Mouse (Mus musculus) embryo, embryonic 11.5 days (tissue): ENCODE results near the gene Hoxc10.

Experiments
- DNase-seq: peaks from one replicate; pipeline ENCODE4 v3.0.0-alpha.2; 2012; ENCODE audit warnings: low read depth, low spot score

The Hoxc10 gene

DNA sequence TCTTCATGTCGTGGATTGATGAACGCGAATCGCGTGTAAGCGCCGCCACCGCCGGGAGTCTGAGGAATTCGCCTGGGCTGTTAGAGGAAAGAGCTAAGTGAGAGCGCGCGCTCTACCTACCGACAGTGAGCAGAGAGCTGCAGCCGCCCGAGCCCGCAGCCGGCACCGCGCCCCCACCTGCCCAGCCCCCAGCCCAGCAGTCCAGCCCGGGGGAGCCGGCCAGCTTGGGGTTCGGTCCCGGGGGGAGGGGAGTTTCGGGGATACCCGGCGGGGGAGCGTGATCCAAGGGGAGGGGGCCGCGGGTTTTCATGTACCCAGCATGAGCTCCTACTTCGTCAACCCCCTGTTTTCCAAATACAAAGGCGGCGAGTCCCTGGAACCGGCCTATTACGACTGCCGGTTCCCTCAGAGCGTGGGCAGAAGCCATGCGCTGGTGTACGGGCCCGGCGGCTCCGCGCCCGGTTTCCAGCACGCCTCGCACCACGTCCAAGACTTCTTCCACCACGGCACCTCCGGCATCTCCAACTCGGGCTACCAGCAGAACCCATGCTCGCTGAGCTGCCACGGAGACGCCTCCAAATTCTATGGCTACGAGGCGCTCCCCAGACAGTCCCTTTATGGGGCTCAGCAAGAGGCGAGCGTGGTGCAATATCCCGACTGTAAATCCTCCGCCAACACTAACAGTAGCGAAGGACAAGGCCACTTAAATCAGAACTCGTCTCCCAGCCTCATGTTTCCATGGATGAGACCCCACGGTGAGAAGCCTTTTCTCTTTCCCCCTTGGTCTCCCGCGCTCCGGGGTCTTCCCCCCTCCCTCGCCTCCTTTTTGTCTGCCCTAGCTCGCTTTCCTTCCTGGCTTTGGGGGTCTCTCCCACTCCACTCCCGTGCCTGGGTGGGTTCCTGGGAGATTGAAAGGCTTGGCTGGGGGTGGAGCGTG lies 24.1 kb downstream of the Hoxc10 start, which contains the start of gene Hoxc8:
TSS of gene Hoxc8 (plus strand) at position 147 of the 937 bp plus-strand sequence.
- DNase-seq: no peak

DNA sequence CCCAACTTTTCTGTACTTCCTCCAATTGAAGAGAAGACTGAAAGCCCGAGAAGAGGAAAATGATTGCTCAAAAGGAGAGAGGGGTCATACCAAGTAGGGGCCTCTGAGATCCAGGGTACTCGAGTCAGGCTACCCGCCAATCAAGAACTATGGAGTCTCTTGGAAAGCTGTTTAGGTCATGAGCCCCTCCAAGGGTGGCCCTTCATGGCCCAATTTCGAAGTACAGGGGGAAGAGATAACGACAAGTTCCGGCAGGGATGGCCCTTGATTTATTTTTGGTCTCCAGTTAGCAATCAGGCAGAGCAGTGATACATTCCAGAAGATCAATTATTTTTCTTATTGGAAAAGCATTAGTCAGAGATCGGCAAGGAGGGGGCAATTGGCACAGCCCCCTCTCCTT lies 25.2 kb downstream of the Hoxc10 start:
- DNase-seq: no peak

DNA sequence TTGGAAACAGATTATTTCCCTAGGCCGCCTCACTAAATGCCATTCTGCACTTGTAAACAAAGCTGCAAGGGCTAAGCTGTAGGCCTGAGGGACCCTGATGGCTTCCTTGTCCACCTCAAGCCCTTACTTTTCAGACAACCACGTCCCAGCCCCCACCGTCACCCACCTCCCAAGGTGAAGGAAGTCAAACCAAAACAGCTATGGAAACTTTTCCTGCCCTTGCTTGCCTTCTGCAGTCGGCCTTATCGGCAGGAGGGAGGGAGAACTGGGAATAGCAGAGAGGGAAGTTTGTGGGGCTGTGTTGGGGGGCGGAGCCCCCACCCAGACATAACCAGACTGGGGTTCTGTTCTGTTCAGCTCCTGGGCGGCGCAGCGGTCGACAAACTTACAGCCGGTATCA lies 25.6 kb downstream of the Hoxc10 start:
- no peak for DNase-seq

DNA sequence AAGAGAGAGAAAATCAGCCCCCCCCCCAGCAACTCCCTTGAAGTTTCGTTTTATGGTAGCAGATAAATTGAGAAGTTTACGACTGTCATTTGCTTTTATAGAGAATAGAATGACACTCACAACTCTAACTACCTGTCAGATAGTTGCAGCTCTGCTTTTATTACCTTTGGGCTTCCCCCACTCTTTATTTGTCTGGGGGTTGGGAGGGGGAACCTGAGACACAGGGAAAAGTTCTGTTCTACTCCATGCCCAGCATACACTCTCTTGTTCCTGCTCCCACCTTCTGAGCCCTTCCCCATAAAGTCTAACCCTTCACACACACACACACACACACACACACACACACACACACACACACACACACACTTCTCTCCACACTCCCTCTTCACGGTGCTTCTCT lies 26.3 kb downstream of the Hoxc10 start:
- no peak for DNase-seq

DNA sequence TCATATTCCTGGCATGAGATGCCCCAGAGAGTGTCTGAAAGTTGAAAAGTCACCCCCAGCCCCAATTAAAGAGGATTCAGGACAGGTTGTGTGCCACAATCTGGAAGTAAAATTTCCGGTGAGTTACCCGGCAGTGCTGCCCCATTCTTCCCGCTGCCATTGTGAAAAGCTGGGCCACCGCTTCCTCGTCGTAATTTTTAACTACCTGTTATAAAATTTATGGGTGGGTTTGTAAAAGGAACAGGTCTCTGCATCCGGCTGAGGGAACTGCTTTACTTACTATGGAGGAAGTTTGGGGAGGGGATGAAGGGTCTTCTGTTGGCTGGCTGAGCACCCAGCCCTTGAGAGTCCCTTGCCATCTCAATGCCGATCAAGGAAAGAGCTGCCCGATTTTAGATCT lies 30.0 kb downstream of the Hoxc10 start:
- DNase-seq: no peak

DNA sequence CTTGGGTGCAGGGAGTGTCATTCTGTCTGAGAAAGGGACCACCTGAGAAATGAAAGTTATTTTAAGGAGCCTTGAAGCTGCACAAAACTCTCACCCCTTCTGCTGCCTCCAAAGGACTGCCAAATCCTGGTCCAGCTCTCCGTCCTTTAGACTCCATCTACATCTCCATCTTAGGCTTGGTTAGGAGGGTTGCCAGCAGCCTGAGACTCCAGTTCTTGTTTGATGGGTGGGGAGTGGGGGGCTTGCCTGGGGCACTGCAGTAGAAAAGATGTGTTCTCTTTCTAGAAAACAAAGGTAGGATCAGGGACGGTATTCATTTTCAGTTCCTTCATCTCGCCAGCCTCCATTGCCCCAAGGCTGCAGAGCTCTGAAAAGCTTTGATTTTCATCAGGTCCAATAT lies 30.8 kb downstream of the Hoxc10 start:
- no peak for DNase-seq

DNA sequence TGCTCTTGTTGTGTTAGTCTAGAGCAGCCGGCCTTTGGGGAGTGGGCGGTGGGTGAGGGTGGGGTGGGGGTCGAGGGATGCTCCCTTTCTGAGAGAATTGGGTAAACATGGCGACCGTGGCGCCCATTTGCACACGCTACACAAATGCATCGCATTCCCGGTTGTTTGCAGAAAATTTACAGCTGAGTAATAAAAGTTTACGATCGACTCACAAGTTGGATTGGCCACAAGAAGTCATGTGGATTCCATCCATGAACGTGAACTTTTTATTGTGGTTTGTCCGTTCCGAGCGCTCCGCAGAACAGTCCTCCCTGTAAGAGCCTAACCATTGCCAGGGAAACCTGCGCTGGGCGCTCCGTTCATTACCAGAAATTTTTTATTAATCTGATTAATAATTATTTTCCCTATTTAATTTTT lies 31.4 kb downstream of the Hoxc10 start, which contains the start of gene Hoxc6:
TSS of gene Hoxc6 (plus strand) at position 319 of the 417 bp plus-strand sequence.
- no peak for DNase-seq

DNA sequence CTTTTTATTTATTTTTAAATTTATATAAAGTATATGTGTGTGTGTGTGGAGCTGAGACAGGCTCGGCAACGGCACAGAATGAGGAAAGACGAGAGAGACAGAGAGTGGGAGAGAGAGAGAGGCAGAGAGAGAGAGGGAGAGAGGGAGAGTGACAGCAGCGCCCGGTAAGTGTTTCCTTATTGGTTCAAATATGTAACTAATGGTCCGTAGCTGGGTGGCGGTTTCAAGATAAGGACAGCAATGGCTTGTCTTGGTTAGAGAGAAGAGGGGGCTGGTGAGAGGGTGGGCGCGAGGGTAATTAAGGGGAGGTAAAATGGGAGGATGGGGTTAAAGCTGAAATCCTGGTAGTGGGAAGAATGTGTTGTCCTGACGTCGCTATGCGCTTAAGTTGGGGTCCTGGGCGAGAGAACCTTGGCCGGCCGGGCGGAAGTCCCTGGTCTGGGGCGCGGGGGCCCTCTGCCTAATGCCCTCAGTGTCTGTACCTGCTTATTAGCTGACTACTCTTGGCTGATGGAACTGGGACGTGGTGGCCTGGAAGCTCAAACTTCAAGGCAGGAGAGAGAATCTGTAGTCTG lies 32.1 kb downstream of the Hoxc10 start:
- DNase-seq: no peak

DNA sequence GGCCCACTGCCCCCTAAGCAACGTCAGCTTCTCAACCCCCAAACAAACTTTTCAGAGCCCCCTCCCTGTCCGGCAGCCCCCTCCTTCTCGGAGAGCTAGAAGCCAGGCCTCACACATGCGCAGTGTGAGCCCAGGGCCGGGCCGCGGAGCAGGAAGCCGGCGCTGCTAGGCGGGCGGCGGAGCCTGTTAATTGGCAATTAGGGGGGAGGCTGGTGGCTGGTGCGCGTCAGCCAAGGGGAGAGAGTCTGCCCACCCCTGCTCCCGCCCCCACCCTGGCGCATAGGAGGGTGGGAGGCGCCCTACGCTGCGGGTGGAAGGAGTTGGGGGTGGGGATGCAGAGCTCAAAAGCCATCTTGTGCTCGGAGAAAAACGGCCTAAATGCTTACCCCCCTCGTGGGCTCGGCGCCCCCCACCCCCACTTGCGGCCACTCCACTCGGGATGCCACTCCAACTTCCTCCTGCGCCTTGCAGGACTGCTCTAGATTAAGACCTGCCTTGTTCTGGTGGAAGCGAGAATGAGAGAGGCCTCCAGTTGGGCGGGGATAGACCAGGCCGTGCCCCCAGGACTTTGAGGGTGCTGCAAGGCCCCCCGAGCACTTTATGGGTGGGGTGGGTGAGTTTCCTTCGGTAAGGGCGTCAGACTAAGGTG lies 32.7 kb downstream of the Hoxc10 start:
- peak; percentile 75 for DNase-seq

DNA sequence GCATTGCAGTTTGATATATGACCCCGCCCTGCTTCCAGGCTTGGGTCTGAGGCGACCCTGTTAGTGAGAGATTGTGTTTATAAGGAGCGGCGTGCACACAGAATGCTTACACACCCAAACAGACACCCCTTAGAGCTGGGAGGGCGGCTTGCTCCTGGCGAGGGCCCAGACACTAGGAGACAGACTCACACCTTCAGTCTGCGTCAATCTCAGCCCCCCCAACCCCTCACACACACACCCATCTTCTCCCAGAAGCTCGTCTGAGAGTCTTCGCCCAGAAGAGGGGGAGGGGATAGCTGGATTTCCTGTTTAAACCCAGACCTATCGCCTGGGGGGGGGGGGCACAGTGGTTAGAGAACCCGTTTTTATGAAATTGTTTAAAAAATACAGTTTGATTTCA lies 33.4 kb downstream of the Hoxc10 start:
- no peak for DNase-seq

DNA sequence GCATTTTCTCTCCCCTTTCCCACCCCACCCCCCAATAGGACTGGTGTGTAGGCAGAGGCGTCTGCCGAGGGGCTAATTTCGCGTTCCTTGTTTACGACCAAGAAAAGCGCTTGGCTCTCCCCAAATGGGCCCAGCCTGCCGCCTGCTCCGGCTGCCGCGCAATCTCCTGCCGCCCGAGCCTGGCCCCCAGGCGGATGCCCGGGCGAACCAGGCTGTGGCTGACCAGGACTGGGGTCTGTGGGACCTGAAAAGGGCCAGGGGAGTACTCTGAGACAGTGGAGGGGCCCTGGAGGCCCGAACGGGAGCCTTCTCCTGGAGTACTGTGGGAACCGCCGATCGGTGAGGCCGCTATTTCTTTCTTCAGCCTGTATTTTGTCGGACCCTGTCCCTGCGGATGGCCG lies 33.9 kb downstream of the Hoxc10 start:
- DNase-seq: no peak

DNA sequence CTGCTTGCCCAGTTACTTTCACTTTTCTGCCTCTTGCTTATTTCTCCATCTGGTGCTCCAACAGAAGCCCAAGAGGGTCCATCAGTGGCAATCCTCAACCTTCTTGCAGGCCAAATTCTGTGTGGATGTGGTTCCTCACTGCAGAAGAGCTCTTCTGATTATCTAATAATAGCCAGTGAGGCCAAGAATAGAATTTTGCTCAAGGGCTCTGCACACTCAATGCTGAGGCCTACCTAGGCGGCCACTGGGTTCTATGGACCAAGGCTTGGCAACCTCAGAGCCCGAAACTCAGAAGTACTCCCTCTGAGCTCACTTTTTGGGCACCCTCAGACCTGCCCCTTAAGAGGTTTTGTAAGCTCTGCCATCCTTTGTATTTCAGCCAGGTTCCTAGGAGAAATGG lies 34.8 kb downstream of the Hoxc10 start:
- no peak for DNase-seq

DNA sequence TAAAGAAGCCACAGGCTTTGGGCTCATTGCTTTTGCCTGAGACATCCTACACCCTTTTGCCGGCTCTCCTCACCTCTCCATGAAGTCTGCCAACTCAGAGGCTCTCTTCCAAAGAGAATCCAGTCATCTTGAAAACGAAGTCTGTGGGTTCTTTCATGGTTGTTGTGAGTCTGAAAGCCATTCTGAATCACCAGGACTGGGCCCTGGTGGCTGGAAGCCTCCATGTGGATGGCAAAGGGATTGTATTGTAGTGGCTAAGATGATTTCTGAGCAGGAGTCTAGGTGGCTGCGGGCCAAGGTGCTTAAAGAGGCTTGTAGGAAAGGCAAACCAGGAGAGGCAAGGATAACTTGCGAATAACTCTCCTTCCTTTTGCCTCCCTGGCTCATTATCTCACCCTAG lies 35.6 kb downstream of the Hoxc10 start:
- no peak for DNase-seq

DNA sequence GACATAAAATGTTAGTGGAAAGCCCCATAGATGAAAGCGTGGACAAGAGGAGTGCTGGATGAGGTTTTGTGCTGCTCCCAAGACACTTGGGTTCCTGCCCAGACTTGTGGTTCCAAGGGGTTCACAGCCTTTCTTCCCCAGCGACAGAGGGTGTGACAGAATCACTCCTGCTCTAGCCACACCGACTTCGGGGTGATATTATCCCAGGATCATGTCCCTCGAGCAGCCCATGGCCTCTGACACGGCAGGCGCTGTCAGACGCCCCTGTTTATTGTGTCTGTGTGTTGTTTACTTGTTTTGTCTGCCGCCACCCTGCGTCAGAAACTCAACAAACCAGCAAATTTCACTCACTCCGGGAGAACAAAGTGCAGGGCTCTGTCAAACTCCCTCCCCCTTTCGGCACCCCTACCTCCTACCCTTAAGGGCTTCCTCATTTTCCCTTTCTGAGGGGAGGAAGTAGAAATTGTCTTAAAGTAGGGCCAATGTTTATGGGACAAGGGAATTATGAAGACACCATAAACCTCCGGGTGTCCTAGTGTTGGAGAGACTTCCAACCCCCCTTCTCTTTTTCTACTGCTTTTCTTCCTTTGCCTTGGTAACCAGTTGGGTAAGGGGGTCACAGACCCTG lies 36.3 kb downstream of the Hoxc10 start:
- DNase-seq: no peak

DNA sequence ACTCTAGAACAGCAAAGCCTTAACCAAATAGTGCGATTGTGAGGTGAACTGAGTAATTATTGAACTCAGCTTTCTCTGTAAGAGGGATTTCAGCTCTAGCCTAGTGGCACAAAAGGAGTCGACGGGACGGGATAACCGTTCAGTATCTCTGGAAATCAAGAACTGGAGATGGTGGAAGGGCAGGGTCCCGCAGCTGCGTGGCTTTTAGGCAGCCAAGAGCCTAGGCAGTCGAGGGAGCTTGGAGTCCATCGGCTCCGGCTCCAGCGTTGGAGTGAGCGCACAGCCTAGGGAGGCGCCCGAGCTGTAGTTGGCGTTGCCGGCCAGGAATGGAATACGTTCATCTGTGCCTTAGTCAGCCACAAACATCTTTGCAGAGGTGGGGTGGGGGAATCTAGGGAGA lies 38.7 kb downstream of the Hoxc10 start:
- no peak for DNase-seq

DNA sequence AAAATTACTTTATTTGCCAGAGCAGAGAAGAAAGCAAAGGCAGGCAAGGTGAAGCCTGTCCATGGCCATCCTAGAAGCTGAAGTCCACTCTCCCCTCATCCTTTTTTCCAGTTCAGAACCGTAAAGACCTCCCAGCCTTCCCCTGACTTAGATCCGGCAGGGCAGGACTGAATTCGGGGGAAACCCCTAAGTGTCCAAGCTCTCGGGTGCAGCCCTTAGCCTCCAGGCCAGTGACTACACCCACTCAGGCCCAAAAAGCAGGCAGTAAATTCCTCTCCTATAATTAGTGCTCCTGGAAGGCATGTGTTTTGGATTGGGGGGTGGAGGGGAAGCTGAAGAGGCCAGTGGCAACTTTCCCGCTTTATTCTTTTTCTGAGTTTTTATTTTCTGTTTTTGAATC lies 39.2 kb downstream of the Hoxc10 start:
- no peak for DNase-seq

DNA sequence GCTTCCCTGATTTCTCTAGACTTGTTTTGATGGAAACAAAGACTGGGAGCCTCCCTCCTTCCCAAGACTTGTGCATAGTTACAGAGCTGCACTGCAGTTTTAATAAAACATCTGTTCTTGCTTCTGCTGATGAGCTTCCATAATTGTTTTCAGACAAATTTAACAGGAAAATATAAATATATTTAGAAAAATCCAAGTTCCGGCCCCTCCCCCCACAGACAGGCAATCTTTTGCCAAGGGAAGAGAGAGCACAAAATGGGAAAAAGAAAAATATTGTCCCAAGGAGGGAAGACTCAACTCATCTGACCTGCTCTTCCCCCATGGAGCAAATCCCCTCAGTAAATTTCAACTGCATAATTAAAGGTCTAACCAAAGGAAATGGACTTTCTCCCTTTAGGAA lies 39.7 kb downstream of the Hoxc10 start:
- DNase-seq: no peak

DNA sequence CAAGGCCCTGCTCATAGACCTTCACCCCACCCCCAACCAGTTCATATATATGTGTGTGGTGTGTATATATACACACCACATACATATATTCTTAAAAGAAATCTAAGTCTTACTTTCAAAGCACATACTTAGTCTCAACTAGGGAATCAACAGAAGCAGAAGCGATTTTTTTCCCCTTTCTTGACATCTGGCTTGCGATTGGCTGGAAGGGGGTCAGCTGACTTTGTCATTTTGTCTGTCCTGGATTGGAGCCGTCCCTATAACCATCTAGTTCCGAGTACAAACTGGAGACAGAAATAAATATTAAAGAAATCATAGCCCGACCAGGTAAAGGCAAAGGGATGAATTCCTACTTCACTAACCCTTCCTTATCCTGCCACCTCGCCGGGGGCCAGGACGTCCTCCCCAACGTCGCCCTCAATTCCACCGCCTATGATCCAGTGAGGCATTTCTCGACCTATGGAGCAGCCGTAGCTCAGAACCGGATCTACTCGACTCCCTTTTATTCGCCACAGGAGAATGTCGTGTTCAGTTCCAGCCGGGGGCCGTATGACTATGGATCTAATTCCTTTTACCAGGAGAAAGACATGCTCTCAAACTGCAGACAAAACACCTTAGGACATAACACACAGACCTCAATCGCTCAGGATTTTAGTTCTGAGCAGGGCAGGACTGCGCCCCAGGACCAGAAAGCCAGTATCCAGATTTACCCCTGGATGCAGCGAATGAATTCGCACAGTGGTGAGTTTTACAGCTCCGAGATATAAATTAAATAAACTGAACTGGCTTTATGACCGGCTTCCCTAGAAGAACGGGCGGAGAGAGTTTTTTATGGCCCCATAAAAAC lies 42.9 kb downstream of the Hoxc10 start:
- no peak for DNase-seq

DNA sequence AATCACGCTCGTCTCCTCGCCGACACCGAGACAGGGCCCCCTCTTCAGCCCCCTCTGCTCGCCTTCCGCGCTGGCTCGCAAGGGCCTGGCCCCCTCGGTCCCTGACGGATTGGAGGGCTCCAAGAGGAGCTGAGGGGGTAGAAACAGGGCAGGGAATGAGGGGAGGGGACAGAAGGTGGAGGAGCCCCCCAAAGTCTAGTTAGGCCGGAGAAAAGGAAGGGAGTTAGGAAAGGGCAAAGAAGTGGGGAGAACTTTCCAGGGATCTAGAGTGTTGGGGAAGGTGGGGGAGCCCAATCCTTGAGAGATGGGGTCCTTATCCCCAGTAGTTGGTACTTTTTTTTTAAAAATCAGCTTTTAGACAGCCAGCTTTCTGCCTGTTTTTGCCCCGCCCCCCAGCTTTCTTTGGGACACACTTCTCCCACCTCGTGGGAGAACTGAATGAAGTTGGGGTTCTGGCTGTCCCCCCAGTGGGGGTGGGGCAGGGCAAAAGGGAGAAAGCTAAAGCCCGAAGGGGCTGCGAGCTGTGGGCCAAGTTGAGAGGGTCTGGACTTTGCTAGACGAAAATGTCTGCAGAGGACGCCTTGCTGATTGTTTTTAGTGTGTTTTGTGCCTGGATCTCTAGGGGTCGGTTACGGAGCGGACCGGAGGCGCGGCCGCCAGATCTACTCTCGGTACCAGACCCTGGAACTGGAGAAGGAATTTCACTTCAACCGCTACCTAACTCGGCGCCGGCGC lies 43.7 kb downstream of the Hoxc10 start:
- no peak for DNase-seq

DNA sequence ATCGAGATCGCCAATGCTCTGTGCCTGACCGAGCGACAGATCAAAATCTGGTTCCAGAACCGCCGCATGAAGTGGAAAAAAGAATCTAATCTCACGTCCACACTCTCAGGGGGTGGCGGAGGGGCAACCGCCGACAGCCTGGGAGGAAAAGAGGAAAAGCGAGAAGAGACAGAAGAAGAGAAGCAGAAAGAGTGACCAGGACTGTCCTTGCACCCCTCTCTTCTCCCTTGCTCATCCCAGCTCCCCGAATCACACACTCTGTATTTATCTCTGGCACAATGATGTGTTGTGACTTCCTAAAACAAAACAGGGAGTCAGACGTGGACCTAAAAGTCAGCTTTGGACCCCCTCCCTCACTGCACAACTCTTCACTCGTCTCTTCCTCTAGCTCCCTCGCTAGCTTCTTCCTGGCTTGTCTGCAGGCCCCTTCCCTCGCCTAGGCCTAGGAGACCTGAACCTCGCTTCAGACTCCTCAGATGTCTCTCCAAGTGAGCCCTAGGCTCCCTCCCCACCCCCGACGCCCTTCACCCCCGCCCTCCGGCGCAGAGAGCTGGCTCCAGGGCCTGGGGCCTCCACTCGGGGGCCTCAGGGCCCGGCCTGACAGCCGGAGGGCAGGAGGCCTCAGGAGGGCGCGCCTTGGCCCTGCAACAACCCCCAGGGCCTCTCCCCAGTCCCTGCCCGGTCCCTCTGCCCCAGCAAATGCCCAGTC lies 44.4 kb downstream of the Hoxc10 start:
- DNase-seq: no peak
